Mouse (Mus musculus) heart, embryonic 15.5 days (tissue): ENCODE results near the gene Bnc1. TPM values are rescaled to one million over a fixed set of nuclear protein-coding genes. Genes with fewer than 3 reads are reported as not detected.

Experiments
- ATAC-seq: fragments of 200-750 bp; cut with Nextera tagmentation; replicated peaks from 2 replicates; pipeline ENCODE4 v1.8.0; 2017; ENCODE audit warnings: low read depth, moderate TSS enrichment; ENCODE audit not compliant: insufficient number of reproducible peaks, insufficient read depth, low FRiP score
- H3K27ac ChIP-seq: fragments of 300-500 bp; sonication (generic); 2 replicates; pipeline ENCODE4 v1.5.1; 2015; ENCODE audit warnings: mild to moderate bottlenecking, inconsistent platforms
- H3K27me3 ChIP-seq: fragments of 300-500 bp; sonication (generic); 2 replicates; pipeline ENCODE4 v1.6.1; 2015; ENCODE audit warnings: inconsistent platforms
- H3K36me3 ChIP-seq: fragments of 300-500 bp; sonication (generic); 2 replicates; pipeline ENCODE4 v1.6.1; 2015; ENCODE audit warnings: mild to moderate bottlenecking, inconsistent platforms
- H3K4me1 ChIP-seq: fragments of 300-500 bp; sonication (generic); replicated peaks from 2 replicates; pipeline ENCODE4 v1.6.1; 2015; ENCODE audit warnings: inconsistent platforms
- H3K4me2 ChIP-seq: fragments of 300-500 bp; sonication (generic); 2 replicates; pipeline ENCODE4 v1.6.1; 2015; ENCODE audit warnings: inconsistent platforms, mild to moderate bottlenecking, moderate library complexity
- H3K4me3 ChIP-seq: fragments of 300-500 bp; sonication (generic); 2 replicates; pipeline ENCODE4 v1.5.1; 2015; ENCODE audit warnings: mild to moderate bottlenecking, inconsistent platforms
- H3K9ac ChIP-seq: fragments of 300-500 bp; sonication (generic); 2 replicates; pipeline ENCODE4 v1.6.1; 2015; ENCODE audit warnings: mild to moderate bottlenecking, inconsistent platforms
- H3K9me3 ChIP-seq: fragments of 300-500 bp; sonication (generic); replicated peaks from 2 replicates; pipeline ENCODE4 v1.6.1; 2016; ENCODE audit warnings: inconsistent platforms
- WGBS: fragments of 180-500 bp; shearing (Covaris S2); methylation state at CpG from one replicate; pipeline ENCODE4 v1.1.7; 2015; ENCODE audit warnings: mixed read lengths; 5-methylcytosine and 5-hydroxymethylcytosine counted together
- polyA plus RNA-seq: library from polyadenylated mRNA; unstranded; fragments of >200 nt; fragmentation: Nextera tagmentation; extraction: Ambion mirVana; gene quantifications from 2 replicates; pipeline ENCODE4 v1.2.1, GENCODE M21; 2015

Bnc1 gene
- polyA plus RNA-seq, 1 experiment from 2014 or later, result 3.1 TPM

- Histone ChIP-seq H3K4me1 (no peaks in the 10 kb centered on the region; the same call in 1 of the 2 replicates), H3K27me3 (peaks cover 2% of the 10 kb centered on the region), H3K9ac (no peak overlapping the region), H3K4me2 (no peak overlapping the region), H3K27ac (no peak overlapping the region), H3K4me3 (no peak overlapping the region), H3K36me3 (no peaks in the 10 kb centered on the region), H3K9me3 (no peaks in the 10 kb centered on the region)
- ATAC-seq, result no peak
- 41% methylated on average over 2 of the region's 2 CpGs for WGBS
These were observed 15.1 kb upstream of the Bnc1 start for GRCm38 (mm10) chr7:82007151-82007550.

- H3K27me3 ChIP-seq, result peaks cover 5% of the 10 kb centered on the region; the same call in 1 of the 2 replicates
- no peak overlapping the region for H3K4me2 ChIP-seq
- no peak overlapping the region for H3K27ac ChIP-seq
- no peaks in the 10 kb centered on the region for H3K9me3 ChIP-seq
- no peaks in the 10 kb centered on the region for H3K36me3 ChIP-seq
- H3K4me1 ChIP-seq, result no peaks in the 10 kb centered on the region
- no peak overlapping the region for H3K4me3 ChIP-seq
- H3K9ac ChIP-seq, result no peak overlapping the region
- no peak for ATAC-seq
- WGBS, result 64% methylated on average over 2 of the region's 2 CpGs
These were observed 12.1 kb upstream of the Bnc1 start for GRCm38 (mm10) chr7:82004228-82004627.

GRCm38 (mm10) chr7:81999816-82000215, 7.7 kb upstream of the Bnc1 start:
- Histone ChIP-seq H3K9ac (no peak overlapping the region), H3K27ac (no peak overlapping the region), H3K36me3 (no peaks in the 10 kb centered on the region), H3K4me2 (no peak overlapping the region), H3K9me3 (no peaks in the 10 kb centered on the region), H3K27me3 (peaks cover 37% of the 10 kb centered on the region), H3K4me3 (no peak overlapping the region), H3K4me1 (no peaks in the 10 kb centered on the region)
- ATAC-seq, result no peak
- 25% methylated on average over 2 of the region's 2 CpGs for WGBS

- Histone ChIP-seq H3K27me3 (peaks cover 42% of the 10 kb centered on the region), H3K4me1 (no peaks in the 10 kb centered on the region), H3K9me3 (no peaks in the 10 kb centered on the region), H3K36me3 (no peaks in the 10 kb centered on the region), H3K4me2 (no peak overlapping the region), H3K4me3 (no peak overlapping the region), H3K27ac (no peak overlapping the region), H3K9ac (no peak overlapping the region)
- no peak for ATAC-seq
- WGBS, result 59% methylated on average over 7 of the region's 7 CpGs
These were observed 7.3 kb upstream of the Bnc1 start for GRCm38 (mm10) chr7:81999372-81999771.

GRCm38 (mm10) chr7:81995975-81996374, 3.9 kb upstream of the Bnc1 start:
- ATAC-seq, result no peak
- 7% methylated on average over 9 of the region's 9 CpGs for WGBS
- Histone ChIP-seq H3K4me1 (peaks cover 19% of the 10 kb centered on the region), H3K4me3 (no peak overlapping the region), H3K27ac (no peak overlapping the region), H3K9ac (no peak overlapping the region), H3K9me3 (no peaks in the 10 kb centered on the region), H3K36me3 (no peaks in the 10 kb centered on the region), H3K27me3 (peaks cover 69% of the 10 kb centered on the region), H3K4me2 (no peak overlapping the region)

GRCm38 (mm10) chr7:81995126-81995525, 3.0 kb upstream of the Bnc1 start:
- H3K9me3 ChIP-seq, result no peaks in the 10 kb centered on the region
- H3K4me2 ChIP-seq, result no peak overlapping the region
- peaks cover 76% of the 10 kb centered on the region for H3K27me3 ChIP-seq
- peaks cover 19% of the 10 kb centered on the region for H3K4me1 ChIP-seq
- H3K27ac ChIP-seq, result no peak overlapping the region
- H3K9ac ChIP-seq, result no peak overlapping the region
- ATAC-seq, result no peak
- H3K4me3 ChIP-seq, result no peak overlapping the region
- H3K36me3 ChIP-seq, result no peaks in the 10 kb centered on the region
- WGBS, result 73% methylated on average over 6 of the region's 6 CpGs

GRCm38 (mm10) chr7:81993140-81993539, 1.0 kb upstream of the Bnc1 start:
- H3K27ac ChIP-seq, result no peak overlapping the region
- peaks cover 19% of the 10 kb centered on the region for H3K4me1 ChIP-seq
- no peak overlapping the region for H3K9ac ChIP-seq
- H3K4me3 ChIP-seq, result peak overlapping the region; percentile 61
- no peaks in the 10 kb centered on the region for H3K36me3 ChIP-seq
- no peak for ATAC-seq
- no peaks in the 10 kb centered on the region for H3K9me3 ChIP-seq
- H3K27me3 ChIP-seq, result peaks cover 88% of the 10 kb centered on the region
- H3K4me2 ChIP-seq, result peak overlapping the region; percentile 96; the same call in 1 of the 2 replicates
- WGBS, result 51% methylated on average over 7 of the region's 7 CpGs

GRCm38 (mm10) chr7:81991611-81992061, 456 bp downstream of the Bnc1 start:
- Histone ChIP-seq H3K9ac (peak overlapping the region; percentile 34), H3K4me2 (peak overlapping the region; percentile 96), H3K4me3 (peak overlapping the region; percentile 61), H3K9me3 (no peaks in the 10 kb centered on the region), H3K27me3 (peaks cover 83% of the 10 kb centered on the region), H3K36me3 (no peaks in the 10 kb centered on the region), H3K4me1 (peaks cover 19% of the 10 kb centered on the region), H3K27ac (no peak overlapping the region)
- WGBS, result 1% methylated on average over 36 of the region's 36 CpGs
- ATAC-seq, result no peak

GRCm38 (mm10) chr7:81991116-81991515, 976 bp downstream of the Bnc1 start:
- Histone ChIP-seq H3K36me3 (no peaks in the 10 kb centered on the region), H3K4me1 (peaks cover 19% of the 10 kb centered on the region), H3K4me2 (peak overlapping the region; percentile 96), H3K27me3 (peaks cover 83% of the 10 kb centered on the region), H3K9ac (no peak overlapping the region), H3K9me3 (no peaks in the 10 kb centered on the region), H3K27ac (no peak overlapping the region), H3K4me3 (peak overlapping the region; percentile 61)
- no peak for ATAC-seq
- WGBS, result 6% methylated on average over 12 of the region's 12 CpGs

- Histone ChIP-seq H3K27me3 (peaks cover 12% of the 10 kb centered on the region), H3K4me2 (no peak overlapping the region), H3K9me3 (no peaks in the 10 kb centered on the region), H3K9ac (no peak overlapping the region), H3K4me1 (no peaks in the 10 kb centered on the region), H3K27ac (no peak overlapping the region), H3K36me3 (no peaks in the 10 kb centered on the region), H3K4me3 (no peak overlapping the region)
- WGBS, result 63% methylated on average over 6 of the region's 6 CpGs
- ATAC-seq, result no peak
These were observed 8.4 kb downstream of the Bnc1 start for GRCm38 (mm10) chr7:81983651-81984050.

- Histone ChIP-seq H3K27ac (no peak overlapping the region), H3K4me1 (no peaks in the 10 kb centered on the region), H3K27me3 (peaks cover 12% of the 10 kb centered on the region; the same call in 1 of the 2 replicates), H3K9ac (no peak overlapping the region), H3K4me3 (no peak overlapping the region), H3K4me2 (no peak overlapping the region), H3K9me3 (no peaks in the 10 kb centered on the region), H3K36me3 (no peaks in the 10 kb centered on the region)
- no peak for ATAC-seq
- WGBS, result 65% methylated on average over 8 of the region's 8 CpGs
These were observed 13.8 kb downstream of the Bnc1 start for GRCm38 (mm10) chr7:81978304-81978703.

GRCm38 (mm10) chr7:81974616-81975015, 17.5 kb downstream of the Bnc1 start:
- H3K4me3 ChIP-seq, result no peak overlapping the region
- H3K9ac ChIP-seq, result no peak overlapping the region
- no peak overlapping the region for H3K27ac ChIP-seq
- H3K9me3 ChIP-seq, result no peaks in the 10 kb centered on the region
- no peaks in the 10 kb centered on the region for H3K4me1 ChIP-seq
- 91% methylated on average over 10 of the region's 10 CpGs for WGBS
- no peak for ATAC-seq
- peaks cover 12% of the 10 kb centered on the region for H3K27me3 ChIP-seq
- H3K4me2 ChIP-seq, result no peak overlapping the region
- H3K36me3 ChIP-seq, result no peaks in the 10 kb centered on the region
